Mouse (Mus musculus) left cerebral cortex, postnatal 10 days (tissue): ENCODE results near the gene Reck. TPM values are rescaled to one million over a fixed set of nuclear protein-coding genes. Genes with fewer than 3 reads are reported as not detected.

Source experiments
- DNase-seq, 2 experiments: peaks; one replicate each; pipeline ENCODE4 v3.0.0; 2021 to 2022; ENCODE audit warnings: low spot score in 2 of 2, mixed read lengths in 1 of 2; ENCODE audit errors: extremely low spot score in 1 of 2
- intact Hi-C: fragments of 180-260 bp; cut with DNase I; formaldehyde crosslinking; loops from one replicate; pipeline ENCODE4 v1.15.1; 2025
- total RNA-seq, 2 experiments: library from RNA; stranded (reverse); gene quantifications; 2 replicates each; pipeline ENCODE4 v1.2.3; 2021

The Reck gene
- total RNA-seq, 2 experiments from 2014 or later, result 5.2 to 6.8 TPM

DNA sequence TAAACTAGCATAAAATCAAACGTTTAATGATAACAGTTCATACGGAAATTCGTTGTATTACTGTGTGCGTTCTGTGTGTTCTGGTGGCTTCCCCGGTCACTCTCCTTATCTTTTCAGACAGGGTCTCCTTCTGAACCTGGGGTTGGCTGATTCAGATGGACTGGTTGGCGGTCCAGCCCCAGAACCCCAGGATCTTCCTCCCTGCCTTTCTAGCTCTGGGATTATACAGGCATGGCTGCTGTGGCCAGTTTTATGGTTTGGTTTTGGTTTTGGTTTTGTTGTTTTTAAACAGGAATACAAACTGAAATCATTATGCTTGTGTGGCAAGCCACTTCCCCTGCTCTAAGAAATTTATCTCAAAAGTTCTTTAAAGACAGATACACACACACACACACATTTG lies 84.9 kb downstream of the Reck start:
- intact Hi-C loops, result no loop called here
- DNase-seq, result no peak

DNA sequence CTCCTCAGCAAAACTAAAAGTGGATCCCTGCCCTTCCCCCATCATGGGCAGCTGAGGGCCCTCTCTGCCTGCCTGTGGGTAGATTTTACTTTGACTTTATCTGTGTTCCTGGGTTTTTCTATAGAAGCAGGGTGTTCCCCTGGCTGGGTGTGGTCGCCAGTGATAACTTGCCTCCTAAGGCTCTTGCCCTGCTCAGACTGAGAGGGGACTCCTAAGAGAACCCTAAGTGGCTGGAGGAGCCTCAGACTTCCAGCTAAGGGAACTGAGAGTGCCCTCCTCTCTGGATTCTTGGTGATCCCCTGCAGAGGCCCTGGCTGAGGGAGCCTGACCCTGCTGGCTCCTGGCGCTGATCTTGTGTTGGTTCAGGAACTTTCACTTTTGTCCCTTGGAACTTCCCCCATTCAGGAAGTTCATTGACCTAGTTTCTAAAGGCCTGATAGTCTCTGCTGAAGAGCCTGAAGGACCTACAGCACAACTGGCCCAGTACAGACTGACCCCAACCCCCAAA lies 89.0 kb downstream of the Reck start:
- intact Hi-C loops, result no loop called here
- DNase-seq, result peak in 1 of 2 experiments; percentile 22

DNA sequence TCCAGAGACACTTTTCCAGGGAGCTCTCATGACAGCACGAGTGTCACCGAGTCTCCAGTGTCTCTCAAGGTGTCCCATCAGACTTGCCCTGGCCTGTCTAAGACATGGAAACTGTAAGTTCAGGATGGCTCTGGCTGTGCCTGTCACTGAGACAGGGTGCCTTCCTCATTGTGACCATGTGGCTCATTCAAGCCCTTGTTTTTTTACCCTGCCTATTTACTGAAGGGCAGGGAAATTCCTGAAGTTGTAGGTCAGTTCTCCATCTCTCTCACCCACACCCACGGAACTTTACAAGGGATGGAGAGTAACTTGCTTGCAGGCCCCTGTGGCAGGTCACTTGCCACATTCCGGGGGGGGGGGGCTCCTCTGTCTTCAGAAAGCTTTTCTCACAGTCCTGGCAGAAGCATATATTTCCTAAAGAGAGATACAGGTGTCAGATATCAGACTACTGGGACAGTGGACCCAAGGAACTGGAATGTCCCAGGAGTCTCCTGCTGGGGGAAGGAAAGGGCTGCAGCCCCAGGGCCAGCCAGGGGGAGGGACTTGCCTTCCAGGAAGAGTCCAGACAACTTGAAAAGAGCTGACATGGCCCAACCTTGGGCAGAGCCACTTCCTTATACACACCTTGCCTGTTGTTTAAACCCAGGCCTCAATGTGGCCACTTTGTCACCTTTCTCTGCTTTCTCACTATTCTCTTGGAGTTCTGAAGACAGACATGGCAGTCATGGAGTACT lies 89.8 kb downstream of the Reck start:
- intact Hi-C loops, result no loop called here

DNA sequence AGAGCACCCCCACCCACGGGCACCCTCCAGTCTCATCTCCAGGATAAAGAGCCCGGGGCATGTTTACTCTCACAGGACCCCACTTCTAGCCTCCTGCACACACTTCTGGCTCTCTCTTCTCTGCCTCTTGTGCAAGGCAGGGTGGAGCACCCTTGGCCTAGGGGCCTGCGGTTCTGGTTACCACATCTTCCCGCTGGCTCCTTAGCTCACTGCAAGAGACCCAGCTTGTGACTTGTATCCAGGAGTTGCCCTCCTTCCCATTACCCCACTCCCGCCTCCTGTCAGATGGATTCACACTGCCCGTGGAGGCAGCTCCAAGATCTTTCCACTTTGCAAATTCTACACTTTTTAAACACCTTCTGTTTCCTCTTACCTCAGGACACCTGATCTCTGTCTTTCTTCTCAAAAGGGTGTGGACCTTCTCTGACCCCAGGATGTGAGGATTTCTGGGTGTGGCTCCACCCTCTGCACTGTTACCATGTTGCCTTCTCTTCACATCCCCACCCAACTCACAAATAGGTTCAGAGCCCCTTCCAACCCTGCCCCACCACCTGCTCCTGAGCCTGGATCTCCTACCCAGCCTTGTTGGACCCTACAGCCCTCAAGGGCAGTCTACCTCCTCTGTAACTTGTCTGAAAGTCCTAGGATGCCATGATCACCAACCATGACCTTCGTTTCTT lies 90.7 kb downstream of the Reck start:
- intact Hi-C loops, result no loop called here
- no peak for DNase-seq

More for the DNA sequence above, 89.8 kb downstream of the Reck start:
- no peak for DNase-seq

DNA sequence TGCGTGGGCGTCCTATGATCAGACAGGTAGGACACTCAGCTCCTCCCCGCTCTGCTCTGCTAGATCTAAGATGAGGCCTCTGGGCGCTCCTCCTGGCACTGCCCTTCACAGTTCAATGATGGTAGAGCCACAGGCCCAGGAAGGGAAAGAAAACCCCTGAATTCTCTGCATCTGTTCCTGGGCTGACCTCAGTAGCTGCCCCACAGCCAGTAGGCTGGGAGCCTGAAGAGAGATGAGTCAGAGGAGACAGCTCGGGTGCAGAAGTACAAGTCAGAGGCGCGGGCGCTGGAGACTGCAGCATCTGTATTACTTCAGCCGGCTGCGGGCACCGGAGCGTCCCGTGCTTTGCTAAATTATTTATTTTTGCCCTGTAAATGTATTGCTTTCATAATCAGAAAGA lies 93.3 kb downstream of the Reck start:
- DNase-seq, result peak in 1 of 2 experiments; percentile 73
- intact Hi-C loops, result no loop called here

DNA sequence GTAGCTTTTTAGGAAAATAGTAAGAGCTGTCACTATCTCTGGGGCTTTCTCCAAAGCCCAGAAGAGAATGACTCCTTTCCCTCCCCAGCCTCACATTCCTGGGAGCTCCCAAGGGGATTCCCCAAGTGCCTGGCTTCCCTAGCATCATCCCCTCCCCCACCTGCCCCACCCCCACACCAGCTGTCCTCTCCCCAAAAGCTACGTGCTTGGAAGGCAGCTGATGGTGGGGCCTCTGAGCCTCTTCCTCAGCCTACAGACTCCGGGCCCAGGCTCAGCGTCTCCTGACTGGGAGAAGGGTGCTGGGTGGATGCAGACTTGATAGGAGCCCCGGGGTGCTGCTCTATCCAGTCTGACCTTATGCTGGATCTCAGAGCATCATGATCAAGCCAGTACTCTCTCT lies 94.0 kb downstream of the Reck start:
- intact Hi-C loops, result no loop called here

DNA sequence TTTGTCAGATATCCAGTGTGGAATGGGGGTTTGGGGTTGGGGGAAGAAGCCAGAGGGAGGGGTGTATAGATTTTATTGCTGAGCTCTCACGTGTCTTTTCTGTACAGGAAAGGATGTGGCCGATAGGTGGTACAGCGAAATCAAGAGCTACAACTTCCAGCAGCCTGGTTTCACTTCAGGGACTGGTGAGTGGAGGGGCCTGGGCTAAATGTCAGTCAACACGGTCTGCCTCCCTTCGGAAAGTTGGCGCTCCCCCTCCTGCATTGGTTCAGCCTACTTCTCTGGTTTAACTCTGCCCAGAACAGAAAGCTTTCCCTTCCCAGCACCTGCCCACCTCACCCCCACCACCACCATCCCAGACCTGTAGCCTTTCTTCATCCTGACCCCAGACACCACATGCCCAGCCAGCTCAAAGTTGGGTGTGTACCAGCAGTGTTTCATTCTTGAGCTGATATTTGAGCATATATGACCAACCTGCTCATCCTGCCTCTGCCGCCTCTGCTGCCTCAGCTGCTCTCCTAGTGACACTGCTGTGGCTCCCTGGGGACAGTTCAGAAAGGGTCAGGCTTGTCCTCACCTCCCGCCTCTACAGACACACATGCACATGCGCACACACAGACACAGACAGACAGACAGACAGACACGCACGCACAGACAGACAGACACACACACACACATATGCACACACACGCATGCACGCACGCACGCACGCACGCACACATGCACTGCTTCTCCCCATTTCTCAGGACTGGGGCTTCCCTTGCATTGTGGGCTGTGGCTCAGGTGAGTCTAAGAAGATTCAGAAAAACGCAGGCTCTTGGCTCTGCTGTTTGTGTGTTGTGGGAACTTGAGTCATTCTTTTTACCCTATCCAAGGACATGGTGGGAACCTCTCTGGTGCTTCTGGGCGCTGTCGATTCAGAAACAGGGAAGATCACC lies 95.3 kb downstream of the Reck start:
- intact Hi-C loops, result no loop called here
- no peak for DNase-seq

More for the DNA sequence above, 94.0 kb downstream of the Reck start:
- DNase-seq, result no peak

DNA sequence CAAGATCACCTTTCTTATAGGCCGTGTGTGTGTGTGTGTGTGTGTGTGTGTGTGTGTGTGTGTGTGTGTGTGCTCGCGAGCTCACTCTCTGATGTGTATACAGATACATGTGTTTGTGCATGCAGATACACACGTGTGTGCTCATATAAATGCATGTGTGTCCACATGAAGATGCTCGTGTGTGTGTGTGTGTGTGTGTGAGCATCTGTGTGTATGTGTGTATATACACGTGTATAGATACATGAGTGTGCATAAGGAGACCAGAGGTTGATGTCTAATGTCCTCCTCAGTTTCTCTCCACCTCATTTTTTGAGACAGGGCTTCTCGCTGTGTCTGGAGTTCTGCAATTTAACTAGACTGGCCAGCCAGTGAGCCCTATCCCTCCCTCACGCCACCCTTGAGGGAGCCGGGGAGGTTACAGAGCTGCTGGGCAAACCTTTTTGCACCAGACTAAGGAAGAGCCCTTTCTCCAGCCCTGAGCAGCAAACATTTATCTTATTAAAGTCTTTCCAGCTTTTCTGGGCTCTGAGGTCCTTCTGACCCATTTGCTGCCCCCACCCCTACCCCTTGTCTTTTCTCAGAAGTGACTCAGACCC lies 96.3 kb downstream of the Reck start:
- intact Hi-C loops, result no loop called here
- no peak for DNase-seq

DNA sequence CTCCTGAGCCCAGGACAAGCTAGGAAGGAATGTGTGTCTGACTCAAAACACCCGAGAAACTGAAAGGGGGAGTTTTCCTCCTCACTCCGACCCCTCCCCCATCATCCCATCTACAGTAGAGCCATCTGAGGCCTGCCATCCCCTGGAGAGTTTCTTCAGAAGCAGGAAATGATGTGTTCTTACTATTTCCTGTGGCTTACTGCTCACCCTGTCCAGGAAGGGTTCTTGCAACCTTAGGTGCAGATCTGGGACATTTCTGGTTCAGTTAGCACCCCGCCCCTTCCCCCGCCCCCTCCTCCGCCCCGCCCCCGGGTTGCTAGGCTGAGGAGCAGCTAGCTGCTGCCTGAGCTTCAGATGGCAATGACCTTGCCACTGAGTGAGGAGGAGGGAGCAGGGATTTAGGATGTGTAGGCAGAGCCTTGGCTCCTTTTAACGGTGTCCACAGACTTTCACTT lies 96.8 kb downstream of the Reck start:
- intact Hi-C loops, result no loop called here

DNA sequence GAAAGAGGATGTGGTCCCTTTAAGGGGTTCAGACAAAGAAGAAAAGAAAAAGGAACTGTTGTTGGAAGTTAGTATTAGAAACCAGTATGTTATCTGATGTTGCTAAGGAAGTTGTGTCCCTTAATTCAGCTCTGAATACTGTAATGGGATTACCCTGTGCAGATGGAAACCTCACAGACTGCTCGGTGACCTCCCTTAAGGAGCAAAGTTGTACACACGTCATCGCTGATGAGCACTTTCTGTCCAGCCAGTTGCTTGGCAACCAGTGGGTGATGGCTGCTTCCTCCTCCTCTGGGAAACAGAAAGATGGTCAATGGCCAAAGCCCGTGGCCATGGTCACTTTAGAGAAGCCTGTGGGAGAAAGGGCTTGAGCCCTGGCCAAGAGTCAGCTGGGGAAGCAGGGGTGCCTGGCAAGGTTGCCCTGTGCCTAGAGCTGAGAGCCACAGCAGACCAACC lies 98.2 kb downstream of the Reck start:
- DNase-seq, result peak; percentile 47 to 58
- intact Hi-C loops, result no loop called here

More for the DNA sequence above, 96.8 kb downstream of the Reck start:
- peak in 1 of 2 experiments; percentile 51 for DNase-seq

DNA sequence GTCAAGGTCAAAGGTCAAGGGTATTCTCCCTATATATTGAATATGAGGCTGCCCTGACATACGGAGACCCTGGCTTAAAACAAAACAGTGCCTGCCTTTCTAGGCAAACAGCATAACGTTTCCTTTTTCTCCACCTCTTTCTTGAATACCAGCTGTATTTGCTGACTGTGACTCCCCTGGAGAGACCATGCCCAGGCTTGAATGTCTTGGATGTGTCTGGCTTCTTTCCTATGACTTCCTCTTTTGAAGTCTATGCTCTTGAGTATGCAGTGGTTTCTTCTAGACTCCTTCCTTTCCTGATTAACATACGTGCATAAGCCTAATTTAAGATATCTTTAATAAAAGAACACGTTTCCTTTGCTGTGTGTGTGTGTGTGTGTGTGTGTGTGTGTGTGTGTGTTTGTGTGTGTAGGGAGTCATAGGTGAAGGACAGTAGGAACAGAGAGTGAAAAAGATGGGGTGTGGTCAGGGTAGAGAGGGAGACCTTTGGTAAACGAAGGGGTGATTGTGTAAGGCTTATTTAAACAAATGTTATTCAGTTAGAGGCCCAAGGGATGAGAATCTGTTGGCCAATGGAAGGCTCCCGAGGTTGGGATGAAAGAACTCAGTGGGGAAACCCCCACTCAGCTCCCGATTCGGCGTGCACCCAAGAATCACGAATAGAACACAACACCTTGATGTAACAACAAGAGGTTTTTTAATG lies 99.7 kb downstream of the Reck start:
- no peak for DNase-seq
- intact Hi-C loops, result no loop called here

DNA sequence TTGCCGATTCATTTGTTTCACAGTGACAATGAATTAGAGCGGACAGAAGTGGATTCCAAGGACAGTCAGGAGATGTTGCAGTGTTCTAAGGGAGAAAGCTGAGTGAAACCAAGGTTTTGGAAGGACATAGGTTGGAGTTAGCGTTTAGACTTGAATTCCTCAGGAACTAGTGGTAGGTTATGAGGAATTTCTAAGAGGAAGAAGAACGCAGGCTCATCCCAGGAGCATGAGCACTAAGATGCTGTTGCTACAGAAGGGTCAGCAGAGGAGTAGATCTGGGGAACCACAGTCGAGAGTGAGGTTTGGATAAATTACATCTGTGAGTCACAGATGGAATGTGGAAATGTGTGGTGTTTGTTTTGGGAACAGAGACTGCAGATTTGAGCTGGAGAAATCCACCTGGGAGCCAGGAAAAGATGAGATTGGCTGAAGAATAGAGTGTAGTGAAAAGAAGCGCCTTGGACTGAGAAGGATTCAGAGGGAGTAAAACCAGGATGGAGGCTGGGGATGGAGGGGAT lies 101.0 kb downstream of the Reck start:
- intact Hi-C loops, result no loop called here
- no peak for DNase-seq

DNA sequence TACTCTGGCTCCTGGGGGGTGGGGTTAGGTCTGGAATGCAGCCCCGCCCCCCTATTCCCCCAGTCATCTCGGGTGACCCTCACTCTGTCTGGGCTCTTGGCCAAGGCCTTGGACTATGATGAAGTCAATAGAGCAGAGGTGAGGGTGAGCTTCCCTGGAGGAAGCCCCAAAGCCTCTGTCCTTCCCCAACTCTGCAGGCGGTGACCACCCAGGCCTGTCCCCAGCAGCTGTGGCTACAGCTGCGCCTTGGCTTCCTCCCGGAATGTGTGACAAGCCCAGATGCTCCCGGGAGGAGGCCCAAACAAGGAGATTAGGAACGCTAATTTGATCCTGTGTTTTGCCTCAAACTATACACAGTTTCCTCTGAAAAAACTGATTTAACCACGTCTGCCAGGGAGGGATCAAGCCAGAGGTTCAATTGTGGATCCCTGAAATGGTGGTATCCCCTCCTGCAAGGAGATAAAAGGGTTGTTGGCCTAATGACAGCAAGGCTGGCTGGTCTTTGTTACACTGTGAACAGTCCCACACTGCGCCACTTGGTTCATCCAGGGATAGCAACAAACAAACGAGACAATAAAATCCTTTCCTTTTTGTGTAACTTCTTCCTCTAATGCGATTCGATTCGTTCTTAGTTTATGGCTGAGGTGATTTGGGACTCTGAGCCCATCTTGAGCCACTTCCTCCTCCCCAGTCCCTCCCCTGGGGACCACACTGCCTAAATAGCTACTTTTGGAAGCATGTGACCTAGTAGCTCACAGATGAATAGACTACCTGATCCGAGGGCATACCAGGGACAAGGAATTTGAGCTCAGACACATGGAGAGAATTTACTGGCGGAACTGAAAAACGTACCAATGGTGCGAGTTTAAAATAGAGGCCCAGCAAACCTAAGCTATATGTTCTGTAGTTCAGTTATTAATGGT lies 103.5 kb downstream of the Reck start:
- DNase-seq, result peak in 1 of 2 experiments; percentile 80
- intact Hi-C loops, result no loop called here

DNA sequence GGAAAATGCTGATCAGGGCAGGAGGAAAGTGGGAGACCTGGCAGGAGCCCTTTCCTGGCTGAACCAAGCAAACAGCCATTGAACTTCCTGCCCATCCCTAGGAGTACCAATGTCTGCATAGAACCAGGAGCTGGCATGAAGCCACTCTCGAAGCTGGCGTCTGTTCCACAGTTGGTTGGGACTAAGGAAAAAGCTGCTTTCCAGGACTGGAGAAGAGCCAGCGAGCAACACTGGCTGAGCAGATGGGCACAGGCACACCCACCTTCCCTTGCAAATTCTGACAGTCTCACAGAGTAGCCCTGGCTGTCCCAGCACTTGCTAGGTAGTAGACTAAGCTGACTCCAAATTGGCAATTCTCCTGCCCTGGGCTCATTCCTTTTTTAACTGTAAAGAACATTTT lies 104.4 kb downstream of the Reck start:
- intact Hi-C loops, result loop anchor here (5.0 kb wide), 2 partner anchors 52 to 72 kb away; no protein-coding TSS in a partner anchor
- peak; percentile 90 to 93 for DNase-seq

DNA sequence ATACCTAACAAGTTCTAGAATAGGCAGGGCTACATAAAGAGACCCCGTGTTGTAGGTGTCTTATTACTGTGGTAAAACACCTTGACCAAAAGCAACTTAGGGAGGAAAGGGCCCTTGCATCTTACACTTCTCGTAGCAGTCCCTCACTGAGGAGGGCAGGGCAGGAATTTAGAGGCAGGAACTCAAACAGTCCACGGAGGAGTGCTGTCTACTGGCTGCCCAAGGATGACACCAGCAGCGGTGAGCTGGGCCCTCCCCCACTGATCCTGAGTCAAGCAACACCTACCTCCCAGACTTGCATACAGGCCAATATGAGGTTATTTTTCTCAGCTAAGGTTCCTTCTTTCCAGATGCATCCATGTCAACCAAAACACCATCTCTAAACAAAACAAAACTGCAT lies 104.9 kb downstream of the Reck start:
- intact Hi-C loops, result loop anchor here (5.0 kb wide), 2 partner anchors 53 to 73 kb away; no protein-coding TSS in a partner anchor
- no peak for DNase-seq

DNA sequence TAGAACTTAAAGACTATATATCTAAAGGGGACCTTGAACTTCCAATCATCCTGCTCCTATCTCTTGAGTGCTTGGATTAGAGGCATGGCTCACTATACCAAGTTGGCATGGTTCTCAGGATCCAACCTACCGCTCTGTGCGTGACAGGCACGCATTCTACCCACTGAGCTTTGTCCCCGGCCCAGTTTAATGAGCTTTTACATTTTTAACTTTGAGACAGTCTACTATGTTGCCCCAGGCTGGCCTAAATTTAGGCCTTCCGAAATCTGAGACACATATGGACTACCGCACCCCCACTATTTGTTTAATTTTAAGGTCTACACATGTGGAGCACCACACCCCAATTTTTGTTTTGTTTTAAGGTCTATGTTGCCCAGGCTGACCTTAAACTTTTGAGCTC lies 105.5 kb downstream of the Reck start:
- intact Hi-C loops, result loop anchor here (5.0 kb wide), 2 partner anchors 54 to 74 kb away; no protein-coding TSS in a partner anchor
- DNase-seq, result no peak

DNA sequence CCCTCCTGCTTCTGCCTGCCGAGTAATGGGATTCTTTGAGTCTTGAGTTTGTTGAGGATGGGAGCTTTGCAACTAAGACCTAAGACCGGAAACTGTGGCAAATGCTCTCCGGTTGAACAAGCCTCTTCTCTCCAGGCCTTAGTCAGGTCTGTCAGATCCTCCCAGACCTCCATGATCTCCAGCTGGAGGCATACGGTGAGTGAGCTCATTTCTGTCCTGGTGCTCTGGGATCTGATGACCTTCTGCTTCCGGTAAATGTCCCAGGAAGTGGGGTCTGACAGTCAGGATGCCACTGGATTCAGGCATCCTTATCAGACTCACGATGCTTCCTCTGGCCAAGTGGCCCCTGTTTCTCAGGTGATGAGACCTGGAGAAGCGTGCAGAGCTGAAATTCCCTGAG lies 105.9 kb downstream of the Reck start:
- no peak for DNase-seq
- intact Hi-C loops, result loop anchor here (5.0 kb wide), 2 partner anchors 54 to 74 kb away; no protein-coding TSS in a partner anchor
